Mouse (Mus musculus) large intestine, adult 2 months (tissue): ENCODE data around the gene Bcorl1. TPM values are rescaled to one million over a fixed set of nuclear protein-coding genes. Genes with fewer than 3 reads are reported as not detected.

Experiments
- DNase-seq: peaks from one replicate; pipeline ENCODE4 v3.0.0-alpha.2; 2012; ENCODE audit warnings: low read depth, low spot score
- WGBS: fragments of 180-500 bp; shearing (Covaris S2); methylation state at CpG from one replicate; pipeline ENCODE4 v1.1.7; 2018; 5-methylcytosine and 5-hydroxymethylcytosine counted together
- polyA plus RNA-seq: library from polyadenylated mRNA; depleted of rRNA; stranded (reverse); fragments of >200 nt; gene quantifications from 2 replicates; pipeline ENCODE4 v1.2.3, GENCODE M21; 2012; rRNA removed

Bcorl1 gene
- polyA plus RNA-seq, result 2.8 and 3.6 TPM in 2 replicates

DNA sequence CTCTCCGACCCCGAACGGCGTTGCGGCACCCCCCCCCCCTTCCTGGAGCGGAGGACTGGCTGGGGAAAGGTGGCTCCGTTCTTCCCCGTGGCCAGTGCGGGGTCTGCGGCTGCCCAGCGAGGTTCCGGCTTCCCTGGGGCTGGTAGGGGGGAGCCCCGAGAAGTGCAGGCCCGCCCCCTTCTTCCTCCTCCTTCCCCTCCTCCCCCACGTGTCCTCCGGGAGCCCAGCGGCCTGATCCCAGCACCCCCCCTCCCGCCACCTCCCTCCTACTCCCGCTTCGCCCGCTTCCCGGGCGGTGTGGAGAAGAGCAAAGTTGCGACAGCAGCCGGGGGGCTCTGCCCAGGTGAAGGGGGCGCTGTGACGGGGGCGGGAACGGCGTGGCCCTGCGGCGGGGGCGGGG lies at the start of gene Bcorl1:
Gene Bcorl1, plus strand, starts transcription at position 218 of the 400 bp plus-strand sequence.
- no peak for DNase-seq
- 17% methylated on average over 23 of the region's 33 CpGs for WGBS

GRCm38 (mm10) chrX:48291413-48291812 lies 49.7 kb upstream of the Bcorl1 start:
- 36% methylated on average over 3 of the region's 3 CpGs for WGBS
- no peak for DNase-seq

GRCm38 (mm10) chrX:48305356-48305755 lies 35.8 kb upstream of the Bcorl1 start:
- WGBS, result 87% methylated on average over 4 of the region's 4 CpGs
- DNase-seq, result no peak

DNA sequence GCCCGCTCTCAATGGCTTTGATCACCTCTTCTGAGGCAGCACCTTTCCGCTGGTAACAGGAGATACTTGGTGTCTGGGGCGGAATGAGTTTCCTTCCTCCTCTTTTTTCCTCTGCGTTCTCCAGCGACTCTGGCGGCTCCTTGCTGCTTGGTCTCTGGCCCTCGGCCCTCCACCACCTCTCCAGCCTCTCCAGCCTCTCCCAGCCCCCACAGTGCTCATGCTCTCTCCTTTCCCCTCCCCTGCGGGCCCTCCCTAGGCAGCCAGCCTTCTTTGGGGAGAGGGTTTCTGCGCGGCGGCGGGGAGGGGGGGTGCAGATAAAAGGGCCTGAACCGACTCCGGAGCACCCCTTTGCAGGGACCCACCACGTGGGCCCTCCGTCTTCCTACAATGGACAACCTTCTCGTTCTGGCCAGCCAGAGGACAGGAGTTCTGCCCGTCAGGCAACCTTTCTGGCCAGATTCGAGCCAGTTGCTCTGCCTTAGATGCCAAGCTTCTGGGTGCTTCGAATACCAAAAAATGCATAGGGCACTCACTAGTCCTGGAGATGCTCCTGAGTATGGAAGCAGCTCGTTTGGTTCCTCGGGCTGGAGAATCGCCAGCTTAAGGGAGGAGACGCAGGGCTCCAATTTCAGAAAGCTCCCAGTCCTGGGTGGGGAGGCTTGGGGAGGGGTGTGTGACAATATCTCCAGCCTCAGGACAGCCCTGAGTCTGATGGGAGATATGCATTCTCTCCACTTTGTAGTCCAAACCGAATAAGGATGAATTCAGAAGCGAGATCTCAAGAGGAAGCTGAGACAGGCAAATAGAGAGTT lies 30.2 kb upstream of the Bcorl1 start:
- no peak for DNase-seq
- WGBS, result 44% methylated on average over 26 of the region's 26 CpGs

DNA sequence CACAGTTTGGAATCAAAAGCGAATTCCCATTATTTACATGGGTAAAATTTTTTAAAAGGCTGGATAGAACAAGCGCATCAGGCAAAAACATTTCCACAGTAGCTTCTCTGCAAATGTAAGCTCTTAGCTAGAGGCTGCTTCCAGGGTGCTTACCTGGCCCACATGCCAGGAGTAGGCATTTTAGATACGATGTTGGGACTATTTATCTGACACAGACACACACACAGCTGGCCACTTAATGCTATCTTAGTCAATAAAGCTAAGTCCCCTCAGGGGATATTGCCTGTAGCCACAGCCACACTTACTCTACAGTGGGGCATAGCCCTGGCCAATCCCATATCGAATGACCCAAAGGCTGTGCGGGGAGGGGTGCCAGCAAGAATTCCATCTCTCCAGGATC lies 29.4 kb upstream of the Bcorl1 start:
- 94% methylated on average over 5 of the region's 5 CpGs for WGBS
- no peak for DNase-seq

DNA sequence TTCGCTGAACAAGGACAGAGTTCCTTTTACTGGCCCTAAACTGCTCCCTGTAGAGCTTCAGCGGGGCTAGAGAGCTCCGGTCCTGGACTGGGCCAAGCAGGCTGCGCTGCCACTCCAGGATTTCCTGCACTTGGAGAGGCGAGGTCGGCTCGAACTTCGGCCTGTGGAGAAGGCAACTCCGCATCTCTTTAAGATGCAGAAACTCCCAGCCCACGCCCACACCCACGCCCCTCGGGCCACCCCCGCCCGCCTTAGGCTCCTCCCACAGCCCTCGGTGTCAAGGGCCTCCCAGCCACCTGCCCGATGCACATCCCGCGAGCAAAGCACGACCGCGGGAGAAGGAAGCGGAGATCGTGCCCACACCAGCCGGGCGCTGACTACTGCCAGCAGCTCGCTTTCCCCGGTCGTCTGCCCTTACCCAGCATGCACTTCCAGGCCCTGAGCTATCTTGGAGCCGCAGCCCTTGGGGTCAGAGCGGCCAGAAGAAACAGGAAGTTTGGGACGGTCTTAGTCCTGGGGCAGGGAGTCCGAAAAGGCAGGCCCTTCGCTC lies 26.6 kb upstream of the Bcorl1 start:
- 15% methylated on average over 33 of the region's 33 CpGs for WGBS
- peak; percentile 46 for DNase-seq

GRCm38 (mm10) chrX:48317444-48317843 lies 23.7 kb upstream of the Bcorl1 start:
- WGBS, result 52% methylated on average over 3 of the region's 3 CpGs
- no peak for DNase-seq

GRCm38 (mm10) chrX:48318194-48318593 lies 23.0 kb upstream of the Bcorl1 start:
- WGBS, result 21% methylated on average over 9 of the region's 9 CpGs
- DNase-seq, result no peak

DNA sequence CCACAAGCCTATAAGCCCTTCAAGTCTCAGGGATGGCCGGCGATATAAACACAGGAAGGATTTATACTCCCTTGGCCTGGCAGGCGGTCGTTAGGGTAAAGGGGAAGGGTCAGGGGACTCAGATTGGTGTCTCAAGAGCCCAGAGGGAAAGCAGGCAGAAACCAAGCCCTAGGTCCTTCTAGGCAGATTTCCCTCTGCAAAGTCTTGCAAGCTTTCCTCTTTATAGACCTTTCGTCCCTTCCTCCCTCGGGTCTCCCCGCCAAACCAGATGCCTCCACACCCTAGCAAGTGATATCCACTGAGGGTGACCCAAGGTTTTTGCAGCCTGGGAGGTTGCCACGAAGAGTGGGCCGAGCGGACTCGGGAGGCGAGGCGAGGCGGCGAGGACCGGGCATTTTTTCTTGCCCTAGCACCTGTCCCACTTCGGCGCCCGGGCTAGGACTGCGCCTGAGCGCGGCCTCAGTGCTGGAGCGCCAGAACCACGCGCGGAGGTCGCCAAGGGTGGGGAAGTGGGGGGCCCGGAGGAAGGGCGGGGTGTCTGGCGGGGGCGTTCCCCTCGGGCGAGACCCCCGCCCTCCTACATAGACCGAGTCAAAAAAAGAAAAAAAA lies 613 bp upstream of the Bcorl1 start:
- WGBS, result 17% methylated on average over 34 of the region's 35 CpGs
- no peak for DNase-seq

DNA sequence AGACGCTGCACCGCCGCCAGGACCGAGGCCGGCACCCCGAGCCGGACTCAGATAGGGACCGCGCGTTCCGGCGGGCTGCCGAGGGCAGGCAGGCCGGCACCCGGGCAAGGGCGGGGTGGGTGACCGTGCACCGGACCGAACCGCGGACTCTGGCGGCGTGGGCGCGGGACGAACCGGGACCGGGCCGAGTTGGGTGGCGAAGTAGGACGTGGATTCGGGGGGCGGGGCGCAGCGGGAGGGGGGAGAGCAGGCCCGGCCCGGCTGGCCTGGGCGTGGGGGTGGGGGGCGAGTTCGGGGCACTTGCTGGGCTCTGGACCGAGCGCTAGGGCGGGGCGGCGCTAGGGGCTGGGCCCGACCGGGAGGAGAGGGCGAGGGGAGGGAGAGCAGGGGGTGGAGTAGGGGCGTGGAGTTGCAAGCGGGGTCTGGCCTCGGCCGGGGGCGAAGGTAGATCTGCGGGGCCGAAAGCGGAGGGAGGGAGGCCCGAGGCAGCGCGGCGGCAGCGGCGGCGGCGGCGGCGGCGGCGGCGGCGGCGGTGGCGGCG lies 533 bp downstream of the Bcorl1 start:
- 14% methylated on average over 60 of the region's 73 CpGs for WGBS

DNA sequence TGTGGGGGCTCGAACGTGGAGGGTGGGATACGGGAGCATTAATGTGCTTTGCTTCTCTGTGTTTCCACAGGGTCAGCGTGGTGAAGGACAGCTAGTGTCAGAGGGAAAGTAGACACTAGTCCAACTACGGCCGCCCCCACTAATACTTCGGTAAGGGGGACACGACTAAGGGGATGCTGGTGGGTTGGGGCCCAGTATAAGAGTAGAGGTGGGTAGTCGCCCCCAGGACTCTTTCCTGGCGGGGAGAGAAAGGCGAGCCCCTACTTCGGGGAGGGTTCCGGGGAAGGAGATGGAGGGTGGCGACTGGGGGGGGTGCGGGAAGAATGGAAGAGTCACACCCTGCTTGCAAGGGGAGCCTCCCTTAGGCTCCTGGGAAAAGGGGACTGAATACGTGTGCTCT lies 1.6 kb downstream of the Bcorl1 start:
- 12% methylated on average over 16 of the region's 16 CpGs for WGBS
- no peak for DNase-seq

More for the DNA sequence above, 533 bp downstream of the Bcorl1 start:
- DNase-seq, result no peak

DNA sequence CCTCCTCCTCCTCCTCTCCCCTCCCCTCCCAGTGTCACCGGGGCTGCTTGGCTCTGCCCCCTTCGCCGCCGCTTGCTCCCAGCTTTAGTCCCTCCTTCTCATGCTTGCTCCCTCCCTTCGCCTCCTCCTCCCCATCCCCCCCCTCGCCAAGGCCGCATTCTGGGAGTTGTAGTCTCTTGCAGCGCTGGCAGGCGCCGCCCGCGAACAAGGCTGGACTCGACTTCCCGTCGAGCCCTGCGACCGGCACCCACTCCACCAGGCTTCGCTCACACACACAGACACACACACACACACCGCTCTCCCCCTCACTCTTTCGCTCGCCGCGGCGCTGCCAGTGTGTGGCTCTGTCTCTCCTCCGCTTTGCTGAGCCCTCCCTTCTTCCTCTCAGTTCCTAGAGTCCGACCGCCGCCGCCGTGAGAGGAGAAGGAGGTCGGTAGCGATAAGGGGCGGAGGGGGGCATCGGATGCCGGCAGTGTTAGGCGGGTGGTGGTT lies 2.3 kb downstream of the Bcorl1 start:
- WGBS, result 14% methylated on average over 30 of the region's 36 CpGs
- peak; percentile 48 for DNase-seq

DNA sequence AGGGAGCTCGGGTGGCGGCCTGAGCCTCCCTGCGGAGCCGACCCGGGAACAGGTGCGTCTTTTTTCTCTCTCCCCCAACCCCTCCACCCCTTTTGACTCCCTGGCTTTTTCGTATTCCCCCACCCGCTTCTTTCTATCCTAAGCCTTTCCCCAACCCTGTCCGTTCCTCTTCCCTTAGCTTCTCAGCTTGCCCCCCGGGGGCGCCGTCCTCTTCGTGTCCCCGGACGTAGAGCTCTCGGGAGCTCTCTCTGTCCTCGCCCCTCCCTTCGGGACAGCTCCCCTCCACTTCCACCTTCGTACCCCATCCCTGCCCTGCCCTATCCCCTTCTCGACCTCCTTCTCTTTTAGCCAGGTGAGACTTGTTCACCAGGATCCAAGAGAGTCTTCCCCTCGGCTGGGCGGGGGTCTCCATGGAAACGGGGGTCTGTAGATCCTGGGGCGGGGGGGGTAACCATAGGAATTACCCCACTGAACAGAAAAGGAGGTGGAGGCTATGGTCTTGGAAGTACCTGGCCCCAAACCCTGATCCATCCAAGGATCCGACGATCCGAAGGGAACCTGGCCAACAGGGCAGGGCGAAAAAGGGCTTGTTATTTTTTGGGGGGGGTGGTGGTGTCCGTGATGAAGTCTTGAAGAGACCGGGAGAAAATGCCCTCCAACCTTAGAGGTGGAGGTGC lies 2.9 kb downstream of the Bcorl1 start:
- 16% methylated on average over 30 of the region's 30 CpGs for WGBS
- no peak for DNase-seq

- 15% methylated on average over 42 of the region's 61 CpGs for WGBS
These were observed 3.7 kb downstream of the Bcorl1 start for GRCm38 (mm10) chrX:48344643-48345384.

DNA sequence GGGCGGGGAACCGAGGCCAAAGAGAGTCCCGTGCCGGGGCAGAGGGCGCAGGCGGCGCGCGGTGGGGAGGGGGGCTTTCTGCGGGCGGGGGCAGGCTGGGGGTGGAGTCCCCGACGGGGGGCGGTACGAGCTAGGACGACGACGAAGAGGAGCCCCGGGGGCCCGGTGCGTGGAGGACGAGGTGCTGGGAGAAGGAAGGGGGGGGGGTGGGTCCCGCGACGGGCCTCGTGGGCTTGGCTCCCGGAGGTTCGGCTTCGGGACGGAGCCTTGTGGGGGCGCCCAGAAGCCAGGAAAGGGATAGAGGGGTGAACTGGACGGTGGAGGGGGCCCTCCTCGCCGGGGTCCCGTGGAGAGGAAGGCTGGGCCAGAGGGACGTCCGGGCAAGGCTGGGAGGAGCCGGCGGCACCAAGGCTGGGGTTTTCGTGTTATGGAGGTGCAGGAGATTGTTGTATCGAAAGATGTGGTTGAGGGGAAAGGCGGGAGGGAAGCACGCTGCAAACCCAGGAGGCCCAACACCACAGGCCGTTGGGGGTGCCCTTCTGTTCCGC lies 4.3 kb downstream of the Bcorl1 start:
- 17% methylated on average over 42 of the region's 45 CpGs for WGBS
- no peak for DNase-seq

More at GRCm38 (mm10) chrX:48344643-48345384, 3.7 kb downstream of the Bcorl1 start:
- no peak for DNase-seq

DNA sequence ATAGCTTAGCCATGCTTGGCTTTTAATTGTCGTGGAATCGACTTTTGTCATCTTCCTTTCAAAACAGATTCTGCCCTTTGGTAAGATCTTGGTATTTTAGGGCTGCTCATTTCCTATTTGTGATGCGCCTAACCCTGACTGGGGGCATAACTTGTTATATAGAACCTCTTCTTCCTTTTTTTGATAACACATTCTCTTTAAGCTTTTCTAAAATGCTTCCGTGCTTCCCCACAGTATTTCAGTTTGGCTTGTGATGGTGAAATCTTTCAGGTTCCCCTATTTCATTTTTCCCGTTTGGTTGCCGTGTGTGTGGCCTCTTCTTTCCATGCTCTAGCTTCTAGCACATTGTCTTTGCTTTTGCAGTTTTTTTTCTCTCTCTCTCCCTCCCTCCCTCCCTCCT lies 14.2 kb downstream of the Bcorl1 start:
- 84% methylated on average over 6 of the region's 6 CpGs for WGBS

GRCm38 (mm10) chrX:48365836-48366577 lies 24.8 kb downstream of the Bcorl1 start:
- DNase-seq, result no peak
- 51% methylated on average over 15 of the region's 15 CpGs for WGBS

More for the DNA sequence above, 14.2 kb downstream of the Bcorl1 start:
- DNase-seq, result no peak

DNA sequence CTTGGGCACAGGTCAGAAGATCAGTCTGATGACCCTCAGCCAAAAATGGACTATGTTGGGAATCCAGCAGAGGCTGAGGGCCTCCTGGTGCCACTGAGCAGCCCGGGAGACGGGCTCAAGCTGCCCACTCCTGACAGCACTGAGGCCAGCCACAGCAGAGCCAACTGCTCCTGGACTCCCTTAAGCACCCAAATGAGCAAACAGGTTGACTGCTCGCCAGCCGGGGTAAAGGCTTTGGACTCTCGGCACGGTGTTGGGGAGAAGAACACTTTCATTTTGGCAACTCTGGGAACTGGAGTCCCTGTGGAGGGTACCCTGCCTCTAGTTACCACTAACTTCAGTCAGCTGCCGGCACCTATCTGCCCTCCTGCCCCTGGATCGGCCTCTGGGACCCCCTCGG lies 26.7 kb downstream of the Bcorl1 start:
- WGBS, result 92% methylated on average over 9 of the region's 9 CpGs
- no peak for DNase-seq
